Mouse (Mus musculus) testis, adult 2 months (tissue): ENCODE results near the gene Cd80.

Experiments
- CTCF ChIP-seq: fragments of 200-500 bp; IDR thresholded peaks from 2 replicates; pipeline ENCODE4 v1.5.1; 2012; ENCODE audit warnings: low read depth, mild to moderate bottlenecking, inconsistent platforms, low read length, moderate library complexity; ENCODE audit not compliant: control insufficient read depth, insufficient read depth, insufficient replicate concordance
- POLR2A ChIP-seq: fragments of 200-500 bp; IDR thresholded peaks from 2 replicates; pipeline ENCODE4 v1.6.1; 2012; ENCODE audit warnings: low read depth, mild to moderate bottlenecking, inconsistent platforms, low read length, moderate library complexity; ENCODE audit not compliant: control insufficient read depth

DNA sequence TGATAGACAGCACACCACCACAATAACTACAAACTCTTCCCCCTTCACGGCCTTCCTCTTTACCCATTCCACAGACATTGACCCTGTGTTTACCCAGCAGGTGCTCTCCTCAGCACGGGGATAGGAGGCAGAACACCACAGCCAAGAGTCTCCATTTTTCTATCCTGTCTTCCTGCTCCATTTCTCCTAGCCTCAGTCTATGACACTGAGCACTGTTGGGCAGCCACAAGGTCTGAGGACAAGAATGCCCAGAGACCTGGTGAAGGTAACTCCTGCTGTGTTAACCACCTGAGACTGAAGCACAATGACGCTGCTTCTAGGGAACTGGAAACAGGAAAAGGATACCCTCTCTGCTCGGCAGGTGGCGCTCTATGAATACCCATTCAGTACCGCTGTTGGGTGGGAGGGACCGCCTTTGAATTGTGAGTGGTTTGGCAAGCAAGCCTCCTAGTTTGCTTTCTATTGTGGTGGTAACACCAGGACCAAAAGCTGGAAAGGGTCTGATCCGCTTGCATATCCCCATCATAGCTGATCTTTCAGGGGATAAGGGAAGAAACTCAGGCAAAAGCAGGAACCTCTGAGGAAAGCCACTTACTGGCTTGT lies 81.3 kb downstream of the Cd80 start:
- peak; percentile 43; the same call in 1 of the 2 replicates for TF ChIP-seq CTCF
- no peak for TF ChIP-seq POLR2A
